Mouse (Mus musculus) heart, embryonic 13.5 days (tissue): Measurements from ENCODE around the gene Eef2. TPM values are rescaled to one million over a fixed set of nuclear protein-coding genes. Genes with fewer than 3 reads are reported as not detected.
A peak's percentile ranks its signal among the peaks of the same experiment; 100 is the strongest.

Experiments
- ATAC-seq: fragments of 200-750 bp; cut with Nextera tagmentation; 2 replicates; pipeline ENCODE4 v1.8.0; 2017; ENCODE audit warnings: moderate TSS enrichment; ENCODE audit not compliant: insufficient number of reproducible peaks, low FRiP score, low TSS enrichment; ENCODE audit errors: extremely low read depth
- H3K27ac ChIP-seq: fragments of 300-500 bp; sonication (generic); replicated peaks from 2 replicates; pipeline ENCODE4 v1.5.1; 2015; ENCODE audit warnings: moderate library complexity, mild to moderate bottlenecking, inconsistent platforms
- H3K27me3 ChIP-seq: fragments of 300-500 bp; sonication (generic); replicated peaks from 2 replicates; pipeline ENCODE4 v1.6.1; 2015; ENCODE audit warnings: mild to moderate bottlenecking, inconsistent platforms
- H3K36me3 ChIP-seq: fragments of 300-500 bp; sonication (generic); 2 replicates; pipeline ENCODE4 v1.6.1; 2015; ENCODE audit warnings: mild to moderate bottlenecking, inconsistent platforms
- H3K4me1 ChIP-seq: fragments of 300-500 bp; sonication (generic); 2 replicates; pipeline ENCODE4 v1.6.1; 2015; ENCODE audit warnings: inconsistent platforms
- H3K4me2 ChIP-seq: fragments of 300-500 bp; sonication (generic); 2 replicates; pipeline ENCODE4 v1.6.1; 2015; ENCODE audit warnings: inconsistent platforms, mild to moderate bottlenecking, moderate library complexity
- H3K4me3 ChIP-seq: fragments of 300-500 bp; sonication (generic); 2 replicates; pipeline ENCODE4 v1.5.1; 2015; ENCODE audit warnings: moderate library complexity, mild to moderate bottlenecking, inconsistent platforms
- H3K9ac ChIP-seq: fragments of 300-500 bp; sonication (generic); 2 replicates; pipeline ENCODE4 v1.6.1; 2015; ENCODE audit warnings: inconsistent platforms, mild to moderate bottlenecking, moderate library complexity
- H3K9me3 ChIP-seq: fragments of 300-500 bp; sonication (generic); 2 replicates; pipeline ENCODE4 v1.6.1; 2016; ENCODE audit warnings: inconsistent platforms
- WGBS: fragments of 180-500 bp; shearing (Covaris S2); methylation state at CpG from one replicate; pipeline ENCODE4 v1.1.7; 2015; ENCODE audit warnings: mixed read lengths; 5-methylcytosine and 5-hydroxymethylcytosine counted together
- polyA plus RNA-seq: library from polyadenylated mRNA; unstranded; fragments of >200 nt; fragmentation: Nextera tagmentation; extraction: Ambion mirVana; gene quantifications from 2 replicates; pipeline ENCODE4 v1.2.1, GENCODE M21; 2015

Gene Eef2
- polyA plus RNA-seq, 1 experiment from 2014 or later = 393 TPM

DNA sequence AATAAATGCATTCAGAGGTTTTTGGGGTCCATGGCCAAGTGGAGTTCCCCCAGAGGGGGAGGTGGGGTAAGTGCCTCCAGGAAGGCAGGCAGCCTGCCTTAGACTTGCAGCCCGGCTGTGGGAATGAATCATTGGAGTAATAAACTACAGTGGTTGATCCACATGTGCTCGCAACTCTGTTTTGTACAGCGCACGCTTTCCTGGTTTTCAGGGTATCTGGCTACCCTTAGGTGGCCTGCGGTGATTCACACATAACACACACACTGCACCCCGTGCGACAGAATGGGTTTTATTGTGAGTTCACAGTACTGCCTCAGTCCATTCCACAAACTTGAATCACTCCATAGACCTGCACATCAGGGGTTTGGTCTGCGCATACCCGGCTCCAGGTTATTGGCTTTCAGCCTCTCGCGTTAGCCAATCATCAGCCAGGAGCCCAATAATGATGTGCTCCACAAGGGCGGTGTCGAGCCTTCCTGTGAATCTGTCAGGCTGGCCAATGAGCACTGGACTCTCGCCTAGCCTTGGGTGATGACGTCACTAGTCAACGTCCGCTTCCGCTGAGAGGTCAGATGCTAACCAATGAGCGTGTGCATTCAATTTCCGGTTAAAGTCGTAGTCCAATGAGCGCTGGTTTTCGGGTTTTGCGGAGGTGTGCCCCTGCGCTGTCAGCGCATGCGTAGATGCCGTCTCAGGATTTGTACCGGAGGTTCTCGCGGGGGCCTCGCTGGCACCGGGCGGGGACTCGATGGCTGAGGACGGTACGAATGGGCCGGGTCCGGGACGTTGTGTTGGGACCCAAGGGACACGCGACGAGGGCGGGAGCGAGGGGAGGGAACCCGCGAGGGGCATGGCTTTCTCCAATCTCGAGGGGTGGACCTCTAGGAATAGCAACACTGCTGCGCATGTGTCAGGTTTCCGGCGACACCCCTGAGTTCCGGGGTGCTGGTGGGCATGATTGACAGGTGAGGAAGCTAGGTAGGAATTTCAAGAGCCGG lies 6.2 kb downstream of the Eef2 start, which contains the start of gene Dapk3:
Gene Dapk3 (plus strand): TSS at position 670 of the 998 bp plus-strand sequence.
- Histone ChIP-seq H3K9me3 (no peaks in the 10 kb centered on the region), H3K4me1 (peaks cover 70% of the 10 kb centered on the region), H3K4me2 (peak within 1 kb of the TSS; percentile 82), H3K36me3 (peaks cover 84% of the 10 kb centered on the region), H3K9ac (peak within 1 kb of the TSS; percentile 89), H3K4me3 (peak within 1 kb of the TSS; percentile 80), H3K27me3 (no peaks in the 10 kb centered on the region), H3K27ac (peak within 1 kb of the TSS; percentile 94)
- 5% methylated on average over 53 of the region's 53 CpGs for WGBS
- peak; percentile 86 for ATAC-seq

DNA sequence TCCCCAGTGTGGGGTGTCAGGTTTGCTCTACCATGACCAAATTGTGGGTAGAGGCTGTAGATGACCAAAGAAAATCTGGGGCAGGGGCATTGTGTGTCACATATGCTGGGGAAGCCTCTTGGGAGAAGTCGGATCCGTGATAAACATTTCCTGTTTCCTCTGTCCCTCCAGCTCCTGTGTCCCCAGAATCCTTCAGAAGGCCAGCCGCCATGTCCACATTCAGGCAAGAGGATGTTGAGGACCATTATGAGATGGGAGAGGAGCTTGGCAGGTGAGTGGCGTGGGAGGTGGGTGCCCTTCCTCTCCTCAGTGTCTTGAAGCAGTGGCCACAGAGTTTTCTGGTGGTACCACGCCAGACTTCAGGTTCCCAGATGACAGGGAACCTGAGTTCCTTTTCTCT lies 7.4 kb downstream of the Eef2 start, which contains the start of gene 4930442H23Rik:
Gene 4930442H23Rik (minus strand): TSS at position 45 of the 400 bp plus-strand sequence.
- Histone ChIP-seq H3K4me2 (peak within 1 kb of the TSS; percentile 82), H3K27ac (peak within 1 kb of the TSS; percentile 94), H3K9me3 (no peaks in the 10 kb centered on the region), H3K4me3 (peak within 1 kb of the TSS; percentile 80), H3K4me1 (peaks cover 58% of the 10 kb centered on the region), H3K9ac (peak within 1 kb of the TSS; percentile 89), H3K36me3 (peaks cover 83% of the 10 kb centered on the region), H3K27me3 (no peaks in the 10 kb centered on the region)
- no peak for ATAC-seq
- WGBS = 69% methylated on average over 5 of the region's 5 CpGs

DNA sequence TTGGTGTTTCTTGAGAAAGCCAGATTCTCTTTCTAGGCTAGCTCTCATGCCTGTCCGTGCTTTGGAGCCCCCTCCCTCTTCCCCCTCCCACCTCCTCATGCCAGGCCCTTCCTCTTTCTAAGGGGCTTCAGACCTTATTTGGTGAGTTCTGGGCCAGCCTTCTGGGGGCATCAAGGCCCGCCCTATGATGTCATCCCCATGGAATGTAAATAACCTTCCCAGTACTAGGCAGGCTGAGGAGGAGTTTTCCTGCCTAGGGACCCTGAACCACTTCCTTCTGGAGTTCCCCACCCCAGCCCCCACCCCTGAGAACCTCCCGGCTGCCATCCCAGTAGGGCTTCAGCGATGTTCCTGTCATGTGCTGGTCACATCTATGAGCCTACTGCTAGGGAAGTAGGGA lies 8.3 kb downstream of the Eef2 start:
- Histone ChIP-seq H3K4me3 (peak overlapping the region; percentile 6; the same call in 1 of the 2 replicates), H3K4me2 (peak overlapping the region; percentile 82), H3K27me3 (no peaks in the 10 kb centered on the region), H3K36me3 (peaks cover 79% of the 10 kb centered on the region), H3K9me3 (no peaks in the 10 kb centered on the region), H3K9ac (peak overlapping the region; percentile 89), H3K27ac (peak overlapping the region; percentile 94), H3K4me1 (peaks cover 49% of the 10 kb centered on the region)
- no peak for ATAC-seq
- 13% methylated on average over 4 of the region's 4 CpGs for WGBS

DNA sequence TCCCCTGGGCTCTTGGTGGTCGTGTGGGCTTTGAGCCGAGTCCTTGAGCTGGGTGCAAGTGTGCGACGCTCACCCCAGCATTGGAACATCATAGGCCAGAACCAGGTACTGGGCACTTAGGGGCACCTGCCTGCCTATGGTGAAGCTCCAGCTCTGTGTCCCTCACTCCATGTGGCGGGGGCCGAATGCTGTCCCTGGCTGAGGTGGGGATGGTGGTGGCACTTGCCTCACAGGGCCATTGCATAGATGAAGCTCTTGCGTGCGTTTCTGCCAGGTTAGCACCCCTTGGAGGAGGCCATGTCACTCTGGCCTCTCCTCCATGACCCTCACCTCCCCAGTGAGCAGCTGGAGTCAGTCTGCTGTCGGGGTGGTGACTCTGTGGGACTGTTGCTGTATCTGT lies 10.7 kb downstream of the Eef2 start:
- Histone ChIP-seq H3K9ac (peak overlapping the region; percentile 44; the same call in 1 of the 2 replicates), H3K4me3 (no peak overlapping the region), H3K4me2 (no peak overlapping the region), H3K27ac (no peak overlapping the region), H3K36me3 (peaks cover 76% of the 10 kb centered on the region), H3K9me3 (no peaks in the 10 kb centered on the region), H3K27me3 (no peaks in the 10 kb centered on the region), H3K4me1 (peaks cover 46% of the 10 kb centered on the region)
- no peak for ATAC-seq
- 94% methylated on average over 9 of the region's 9 CpGs for WGBS

DNA sequence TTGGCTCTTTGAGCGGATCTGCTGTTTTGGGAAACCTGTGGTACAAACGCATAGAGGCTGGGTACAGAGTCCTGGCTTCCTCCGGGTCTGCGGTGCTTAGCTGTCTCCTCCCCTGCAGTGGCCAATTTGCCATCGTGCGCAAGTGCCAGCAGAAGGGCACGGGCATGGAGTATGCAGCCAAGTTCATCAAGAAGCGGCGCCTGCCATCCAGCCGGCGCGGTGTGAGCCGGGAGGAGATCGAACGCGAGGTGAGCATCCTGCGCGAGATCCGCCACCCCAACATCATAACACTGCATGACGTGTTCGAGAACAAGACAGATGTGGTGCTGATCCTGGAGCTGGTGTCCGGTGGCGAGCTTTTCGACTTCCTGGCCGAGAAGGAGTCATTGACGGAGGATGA lies 13.4 kb downstream of the Eef2 start:
- Histone ChIP-seq H3K4me2 (no peak overlapping the region), H3K4me3 (no peak overlapping the region), H3K27me3 (peaks cover 11% of the 10 kb centered on the region), H3K36me3 (peaks cover 61% of the 10 kb centered on the region), H3K27ac (no peak overlapping the region), H3K9me3 (no peaks in the 10 kb centered on the region), H3K9ac (no peak overlapping the region), H3K4me1 (peaks cover 43% of the 10 kb centered on the region)
- 77% methylated on average over 26 of the region's 26 CpGs for WGBS
- ATAC-seq = no peak

DNA sequence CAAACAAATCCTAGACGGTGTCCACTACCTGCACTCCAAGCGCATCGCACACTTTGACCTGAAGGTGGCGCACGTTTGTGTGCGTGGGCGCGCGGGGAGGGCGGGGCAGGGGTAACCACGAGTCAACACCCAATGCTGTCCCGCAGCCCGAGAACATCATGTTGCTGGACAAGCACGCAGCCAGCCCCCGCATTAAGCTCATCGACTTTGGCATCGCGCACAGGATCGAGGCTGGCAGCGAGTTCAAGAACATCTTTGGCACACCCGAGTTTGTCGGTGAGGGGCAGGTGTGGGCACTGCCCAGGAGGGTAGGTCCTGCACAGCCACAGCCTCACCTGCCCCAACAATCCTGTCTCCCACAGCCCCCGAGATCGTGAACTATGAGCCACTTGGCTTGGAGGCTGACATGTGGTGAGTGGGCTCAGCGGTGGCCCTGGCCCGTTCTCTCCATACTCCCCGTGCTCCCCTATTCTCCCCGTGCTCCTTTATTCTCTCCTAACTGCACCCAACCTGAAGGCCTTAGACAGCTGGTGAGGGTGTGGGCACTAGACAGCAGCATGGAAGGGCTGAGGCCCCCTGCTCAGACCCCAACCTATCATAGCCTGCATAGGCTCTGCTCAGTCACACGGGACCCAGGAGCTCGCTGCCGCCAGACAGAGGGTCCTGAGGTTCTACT lies 13.9 kb downstream of the Eef2 start:
- H3K36me3 ChIP-seq = peaks cover 56% of the 10 kb centered on the region
- no peak for ATAC-seq
- peaks cover 17% of the 10 kb centered on the region for H3K27me3 ChIP-seq
- no peaks in the 10 kb centered on the region for H3K9me3 ChIP-seq
- H3K9ac ChIP-seq = peak overlapping the region; percentile 47; the same call in 1 of the 2 replicates
- 71% methylated on average over 31 of the region's 31 CpGs for WGBS
- no peak overlapping the region for H3K4me3 ChIP-seq
- no peak overlapping the region for H3K4me2 ChIP-seq
- peak overlapping the region; percentile 99; the same call in 1 of the 2 replicates for H3K27ac ChIP-seq
- peaks cover 38% of the 10 kb centered on the region for H3K4me1 ChIP-seq

DNA sequence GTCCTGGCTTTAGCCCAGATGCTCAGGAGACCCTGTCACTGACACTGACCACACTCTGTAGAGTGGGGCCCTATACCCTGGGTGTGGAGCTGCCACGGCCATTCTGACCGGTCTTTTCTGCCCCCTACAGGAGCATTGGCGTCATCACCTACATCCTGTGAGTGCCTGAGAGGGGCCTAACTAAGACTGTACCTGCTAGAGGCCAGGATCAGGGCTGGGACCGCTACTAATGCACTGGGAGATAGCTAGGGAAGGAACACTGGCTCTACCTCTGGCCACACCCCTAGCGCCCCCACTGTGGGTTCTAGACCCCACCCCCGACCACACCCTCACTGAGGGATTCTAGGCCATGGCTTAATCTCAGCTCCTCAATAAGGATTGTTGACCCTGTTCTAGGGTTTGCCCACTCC lies 14.5 kb downstream of the Eef2 start:
- H3K27ac ChIP-seq = peak overlapping the region; percentile 99
- peaks cover 22% of the 10 kb centered on the region for H3K27me3 ChIP-seq
- peaks cover 34% of the 10 kb centered on the region for H3K4me1 ChIP-seq
- no peaks in the 10 kb centered on the region for H3K9me3 ChIP-seq
- H3K4me2 ChIP-seq = no peak overlapping the region
- ATAC-seq = no peak
- H3K36me3 ChIP-seq = peaks cover 51% of the 10 kb centered on the region
- H3K4me3 ChIP-seq = no peak overlapping the region
- 47% methylated on average over 6 of the region's 6 CpGs for WGBS
- peak overlapping the region; percentile 47 for H3K9ac ChIP-seq

DNA sequence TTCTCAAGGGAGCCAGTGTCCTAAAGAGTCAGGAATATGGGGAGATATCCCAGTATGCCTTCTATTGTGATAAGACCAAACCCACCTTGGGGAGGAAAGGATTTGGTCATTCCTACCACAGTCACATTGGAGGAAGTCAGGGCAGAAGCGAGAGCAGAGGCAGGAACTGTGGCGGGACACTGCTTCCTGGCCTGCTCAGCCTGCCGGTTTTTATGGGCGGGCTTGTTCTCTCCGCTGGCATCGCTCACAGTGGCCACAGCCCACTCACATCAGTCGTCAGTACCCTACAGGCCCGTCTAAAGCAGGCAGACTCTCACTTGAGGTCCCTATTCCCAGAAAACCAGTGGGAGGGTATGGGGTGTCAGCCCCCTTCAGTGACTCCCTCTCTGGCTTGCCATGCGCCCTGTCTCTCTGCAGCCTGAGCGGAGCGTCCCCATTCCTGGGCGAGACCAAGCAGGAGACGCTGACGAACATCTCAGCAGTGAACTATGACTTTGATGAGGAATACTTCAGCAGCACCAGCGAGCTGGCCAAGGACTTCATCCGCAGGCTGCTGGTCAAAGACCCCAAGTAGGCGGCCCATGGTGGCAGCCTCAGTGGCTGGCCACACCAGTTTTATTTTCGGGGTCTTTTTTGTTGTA lies 15.0 kb downstream of the Eef2 start:
- H3K4me2 ChIP-seq = peak overlapping the region; percentile 92
- H3K4me3 ChIP-seq = peak overlapping the region; percentile 65
- peaks cover 48% of the 10 kb centered on the region for H3K36me3 ChIP-seq
- no peaks in the 10 kb centered on the region for H3K9me3 ChIP-seq
- ATAC-seq = no peak
- peak overlapping the region; percentile 99 for H3K27ac ChIP-seq
- WGBS = 71% methylated on average over 18 of the region's 18 CpGs
- peaks cover 28% of the 10 kb centered on the region for H3K27me3 ChIP-seq
- H3K9ac ChIP-seq = peak overlapping the region; percentile 92
- peaks cover 36% of the 10 kb centered on the region for H3K4me1 ChIP-seq

DNA sequence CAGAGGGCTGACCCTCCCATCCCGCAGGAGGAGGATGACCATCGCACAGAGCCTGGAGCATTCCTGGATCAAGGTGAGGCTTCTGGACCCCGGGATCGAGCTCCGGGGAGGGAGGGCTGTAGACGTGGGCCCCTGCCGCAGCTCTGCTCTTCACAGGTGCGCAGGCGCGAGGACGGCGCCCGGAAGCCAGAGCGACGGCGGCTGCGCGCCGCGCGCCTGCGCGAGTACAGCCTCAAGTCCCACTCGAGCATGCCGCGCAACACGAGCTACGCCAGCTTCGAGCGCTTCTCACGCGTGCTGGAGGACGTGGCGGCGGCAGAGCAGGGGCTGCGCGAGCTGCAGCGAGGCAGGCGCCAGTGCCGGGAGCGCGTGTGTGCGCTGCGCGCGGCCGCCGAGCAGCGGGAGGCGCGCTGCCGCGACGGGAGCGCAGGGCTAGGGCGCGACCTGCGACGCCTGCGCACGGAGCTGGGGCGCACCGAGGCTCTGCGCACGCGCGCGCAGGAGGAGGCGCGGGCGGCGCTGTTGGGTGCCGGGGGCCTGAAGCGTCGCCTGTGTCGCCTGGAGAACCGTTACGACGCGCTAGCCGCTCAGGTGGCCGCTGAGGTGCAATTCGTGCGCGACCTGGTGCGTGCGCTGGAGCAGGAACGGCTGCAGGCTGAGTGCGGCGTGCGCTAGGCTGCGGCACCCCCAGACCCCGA lies 16.0 kb downstream of the Eef2 start:
- Histone ChIP-seq H3K4me1 (peaks cover 45% of the 10 kb centered on the region), H3K27me3 (peaks cover 37% of the 10 kb centered on the region), H3K4me3 (peak overlapping the region; percentile 65), H3K27ac (peak overlapping the region; percentile 99), H3K9me3 (no peaks in the 10 kb centered on the region), H3K4me2 (peak overlapping the region; percentile 92), H3K36me3 (peaks cover 39% of the 10 kb centered on the region), H3K9ac (peak overlapping the region; percentile 92)
- peak; percentile 71 for ATAC-seq
- under 1% methylated on average over 76 of the region's 93 CpGs for WGBS

DNA sequence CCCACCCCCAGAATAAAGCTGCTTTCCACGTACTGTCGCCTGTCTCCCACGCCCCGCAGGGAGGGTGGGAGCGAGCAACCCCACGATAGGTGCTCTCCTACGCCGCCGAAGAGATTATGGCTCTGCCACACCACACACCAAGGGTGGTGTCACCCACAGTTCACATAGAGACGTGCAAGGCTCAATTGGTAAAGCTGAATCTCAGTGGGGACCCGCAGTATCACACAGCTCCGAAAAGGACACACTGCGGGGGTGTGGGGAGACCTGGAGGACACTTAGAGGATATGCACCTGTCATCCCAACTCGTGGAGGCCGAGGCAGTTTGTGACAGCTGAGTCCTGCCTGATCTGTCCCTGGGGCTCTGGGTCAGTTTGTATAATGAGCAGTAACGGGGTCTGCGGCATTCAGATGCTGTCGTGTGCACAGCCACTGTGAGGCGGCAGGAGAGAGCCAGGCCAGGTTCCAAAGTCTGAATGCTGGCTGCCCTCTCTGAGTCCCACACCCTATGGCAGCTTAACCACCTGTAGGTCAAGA lies 16.6 kb downstream of the Eef2 start:
- WGBS = 6% methylated on average over 19 of the region's 19 CpGs
- peaks cover 39% of the 10 kb centered on the region for H3K27me3 ChIP-seq
- H3K36me3 ChIP-seq = peaks cover 33% of the 10 kb centered on the region
- peak overlapping the region; percentile 92 for H3K4me2 ChIP-seq
- H3K9me3 ChIP-seq = no peaks in the 10 kb centered on the region
- H3K9ac ChIP-seq = peak overlapping the region; percentile 92
- ATAC-seq = 0 out of 2 replicates have a peak, but pooled peaks have one; percentile 19
- H3K4me3 ChIP-seq = peak overlapping the region; percentile 65
- peak overlapping the region; percentile 99 for H3K27ac ChIP-seq
- peaks cover 49% of the 10 kb centered on the region for H3K4me1 ChIP-seq
